Mouse (Mus musculus) lung, postnatal 14 days (tissue): ENCODE results near the gene Dclk1.

Experiments used
- DNase-seq: peaks from one replicate; pipeline ENCODE4 v3.0.0; 2021

The Dclk1 gene

GRCm38 (mm10) chr3:55520240-55521180 is 278.3 kb downstream of the Dclk1 start:
- DNase-seq, result peak; percentile 80

GRCm38 (mm10) chr3:55521776-55522175 is 279.6 kb downstream of the Dclk1 start:
- no peak for DNase-seq

GRCm38 (mm10) chr3:55523224-55523623 is 281.1 kb downstream of the Dclk1 start:
- DNase-seq, result no peak

GRCm38 (mm10) chr3:55523735-55524477 is 281.7 kb downstream of the Dclk1 start:
- no peak for DNase-seq

GRCm38 (mm10) chr3:55524491-55525195 is 282.5 kb downstream of the Dclk1 start:
- DNase-seq, result no peak

DNA sequence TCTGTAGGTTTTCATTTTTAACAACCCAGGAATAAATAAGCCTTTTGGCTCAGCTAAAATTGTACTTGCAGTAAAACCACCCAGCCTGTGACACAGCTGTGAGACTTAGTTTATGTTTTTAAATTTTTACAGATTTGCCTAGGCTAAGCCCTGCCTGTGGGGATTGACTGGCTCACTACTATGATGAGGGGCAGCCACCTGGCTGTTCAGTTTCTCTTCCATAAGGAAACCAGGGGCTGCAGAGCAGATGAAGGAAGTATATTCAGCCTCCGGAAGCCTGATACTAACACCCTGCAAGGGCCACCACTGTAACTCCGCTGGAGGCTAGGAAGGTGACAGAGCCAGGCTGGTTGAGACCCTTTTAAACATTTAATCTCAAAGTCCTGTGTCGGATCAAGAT is 284.3 kb downstream of the Dclk1 start:
- DNase-seq, result no peak

- DNase-seq, result no peak
Observed at GRCm38 (mm10) chr3:55527566-55527965, 285.4 kb downstream of the Dclk1 start.

DNA sequence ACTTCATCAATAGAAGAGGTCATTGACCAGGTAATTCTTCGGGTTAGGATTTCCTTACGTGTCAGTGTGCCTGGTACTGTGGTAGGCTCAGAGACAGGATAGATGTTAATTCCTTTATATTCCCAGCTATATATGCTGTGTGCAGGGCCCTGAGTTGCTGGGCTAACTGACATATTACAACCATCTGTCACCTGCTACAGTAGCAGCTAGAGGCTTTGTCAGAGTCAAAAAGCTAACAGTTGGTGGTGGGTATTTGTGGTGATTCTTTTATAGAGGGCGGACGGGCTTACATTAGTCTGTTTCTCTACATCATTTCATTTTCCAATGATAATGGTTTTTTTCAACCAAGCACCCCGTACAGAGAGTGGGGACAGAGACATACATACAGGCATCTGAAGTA is 285.8 kb downstream of the Dclk1 start:
- DNase-seq, result no peak

GRCm38 (mm10) chr3:55529414-55529813 is 287.2 kb downstream of the Dclk1 start:
- DNase-seq, result no peak

DNA sequence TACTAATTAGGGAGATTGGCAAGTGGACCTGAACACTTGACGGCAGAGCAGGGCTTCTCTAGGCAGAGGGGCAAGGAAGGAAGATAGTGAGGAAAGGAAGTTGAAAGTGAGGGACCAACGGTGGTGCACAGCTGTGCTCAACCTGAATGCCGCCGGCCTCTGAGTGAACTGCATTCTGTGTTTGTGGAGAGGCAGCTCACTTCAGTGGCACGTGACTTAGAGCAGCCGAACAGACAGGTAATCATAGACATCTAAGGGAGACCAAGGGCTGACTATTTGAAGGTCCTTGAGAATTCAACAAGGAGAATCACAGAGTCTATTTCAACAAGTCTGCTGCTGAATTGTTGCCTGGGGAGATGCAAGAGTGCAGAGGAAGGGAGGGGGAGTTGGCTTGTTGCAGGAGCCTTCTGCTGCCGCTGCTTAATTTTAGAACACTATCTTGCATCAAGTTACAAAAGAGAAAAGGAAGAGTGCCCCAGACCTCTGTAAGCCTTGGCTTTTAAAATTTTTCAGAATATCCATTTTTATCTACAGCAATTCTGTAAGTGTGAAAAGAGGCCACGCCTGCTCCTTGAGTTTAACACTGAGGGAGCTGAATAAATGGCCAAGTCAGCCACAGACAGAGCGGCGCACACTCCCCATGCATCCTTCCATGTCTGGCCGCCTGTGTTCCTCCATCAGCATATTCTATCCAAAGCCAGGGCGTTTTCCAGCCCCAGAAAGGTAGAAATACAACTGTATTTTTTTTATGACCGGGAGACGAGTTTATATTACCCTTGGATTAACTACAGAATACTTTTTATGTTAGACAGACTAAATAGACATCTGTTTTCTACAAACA is 289.3 kb downstream of the Dclk1 start:
- no peak for DNase-seq

- no peak for DNase-seq
Observed at GRCm38 (mm10) chr3:55532175-55532973, 290.2 kb downstream of the Dclk1 start.

DNA sequence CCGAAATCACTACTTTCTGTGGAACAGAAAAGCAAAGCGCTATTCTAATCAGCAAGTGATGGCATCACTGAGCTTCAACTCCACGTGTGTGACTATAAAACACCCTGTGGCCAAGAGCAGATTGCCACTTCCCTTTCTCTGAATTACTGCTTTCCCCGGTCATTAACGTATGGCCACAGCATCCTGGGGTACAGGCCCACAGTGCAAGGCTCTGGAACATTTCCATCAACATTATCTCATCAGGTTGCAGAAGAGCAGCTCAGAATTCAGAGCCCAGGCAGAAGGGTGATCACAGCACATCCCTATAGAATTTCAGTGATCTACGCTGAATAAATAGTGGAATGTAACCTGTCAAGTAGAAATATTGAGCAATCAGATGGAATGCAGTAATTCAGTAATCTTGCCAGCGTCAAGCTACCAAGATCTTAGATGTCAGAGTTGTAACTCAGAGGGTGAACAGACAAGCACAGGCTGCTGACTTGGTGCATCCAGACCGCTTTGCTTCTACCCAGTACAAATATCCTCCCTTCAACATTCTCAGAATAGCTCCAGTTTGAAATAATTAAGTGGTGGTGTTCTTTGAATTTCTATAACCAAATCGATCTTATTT is 293.5 kb downstream of the Dclk1 start:
- no peak for DNase-seq

GRCm38 (mm10) chr3:55536901-55537300 is 294.7 kb downstream of the Dclk1 start:
- no peak for DNase-seq

- no peak for DNase-seq
Observed at GRCm38 (mm10) chr3:55537714-55538113, 295.6 kb downstream of the Dclk1 start.

- no peak for DNase-seq
Observed at GRCm38 (mm10) chr3:55539400-55539799, 297.2 kb downstream of the Dclk1 start.

GRCm38 (mm10) chr3:55539811-55540293 is 297.7 kb downstream of the Dclk1 start:
- DNase-seq, result no peak

DNA sequence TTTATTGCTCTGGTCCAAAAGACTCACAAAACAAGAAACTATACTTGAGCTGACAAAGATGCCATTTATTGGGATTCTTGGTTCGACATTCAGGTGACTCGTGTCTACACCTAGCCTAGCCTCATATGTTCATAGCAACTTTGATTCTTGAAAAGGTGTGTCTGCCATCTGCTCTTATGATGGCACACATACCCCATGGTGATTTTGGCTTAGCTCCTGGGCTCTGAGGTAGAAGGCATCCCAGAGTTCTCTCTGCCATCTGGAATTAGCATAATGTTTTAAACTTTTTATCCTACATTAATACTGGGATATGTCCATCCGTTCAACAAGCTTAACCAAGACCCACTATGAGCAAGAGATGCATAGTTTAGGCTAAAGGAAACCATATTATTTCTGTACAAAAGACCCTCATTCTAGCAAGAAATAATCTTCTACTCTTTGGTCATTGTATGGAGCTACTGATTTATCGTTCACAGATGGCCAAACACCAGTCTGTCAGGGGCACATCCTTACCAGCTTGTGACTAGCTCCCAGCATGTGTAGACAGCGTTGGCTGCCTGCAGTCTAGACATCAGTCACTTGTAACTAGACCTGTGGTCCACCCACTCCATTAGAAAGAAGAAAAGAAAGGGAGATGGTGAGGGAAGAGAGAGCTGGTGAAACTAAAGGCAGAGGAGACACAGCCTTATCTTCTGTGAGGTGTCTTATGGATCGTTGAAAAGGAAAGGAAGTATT is 298.4 kb downstream of the Dclk1 start:
- DNase-seq, result no peak

DNA sequence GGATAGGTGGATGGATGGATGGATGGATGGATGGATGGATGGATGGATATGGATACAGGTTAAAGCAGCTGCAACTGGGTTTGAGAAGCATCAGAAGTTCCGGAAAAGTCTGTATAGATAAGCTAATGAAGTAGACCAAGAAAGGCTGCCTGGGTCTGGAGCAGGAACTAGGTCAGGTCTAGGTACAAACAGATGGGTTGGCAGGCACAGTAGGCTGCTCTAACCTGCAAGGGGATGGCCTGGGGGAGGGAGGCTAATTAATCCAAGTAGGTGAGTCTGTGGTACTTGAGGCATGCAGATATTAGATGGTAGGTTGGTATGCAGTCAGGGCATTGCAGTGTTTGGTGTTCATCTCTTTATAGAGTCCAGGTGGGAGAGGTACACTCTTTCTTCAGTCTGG is 299.6 kb downstream of the Dclk1 start:
- no peak for DNase-seq

DNA sequence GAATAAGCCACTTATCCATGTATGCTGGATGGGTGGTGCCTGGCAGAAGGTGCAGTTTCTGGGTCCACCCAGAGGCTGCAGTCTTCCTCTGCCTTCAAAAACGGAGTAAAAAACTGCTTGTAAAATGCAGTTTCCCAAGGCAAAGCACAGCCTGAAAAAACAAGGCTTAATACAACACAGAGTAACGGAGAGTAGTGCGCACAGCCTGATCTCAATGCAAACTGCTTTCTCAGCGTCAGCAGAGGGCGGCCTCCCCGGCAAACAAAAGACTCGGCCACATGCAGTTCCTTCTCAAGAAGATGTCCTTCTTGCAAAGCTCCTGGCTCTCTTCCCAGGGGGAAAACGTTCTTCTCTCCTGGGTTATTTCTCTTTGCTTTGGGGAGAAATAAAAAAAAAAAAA is 300.1 kb downstream of the Dclk1 start:
- DNase-seq, result peak; percentile 43

GRCm38 (mm10) chr3:55542947-55543346 is 300.8 kb downstream of the Dclk1 start:
- no peak for DNase-seq
